Comparison of ENCODE assay signal across 8 mouse cellular contexts in the genomic region with DNA sequence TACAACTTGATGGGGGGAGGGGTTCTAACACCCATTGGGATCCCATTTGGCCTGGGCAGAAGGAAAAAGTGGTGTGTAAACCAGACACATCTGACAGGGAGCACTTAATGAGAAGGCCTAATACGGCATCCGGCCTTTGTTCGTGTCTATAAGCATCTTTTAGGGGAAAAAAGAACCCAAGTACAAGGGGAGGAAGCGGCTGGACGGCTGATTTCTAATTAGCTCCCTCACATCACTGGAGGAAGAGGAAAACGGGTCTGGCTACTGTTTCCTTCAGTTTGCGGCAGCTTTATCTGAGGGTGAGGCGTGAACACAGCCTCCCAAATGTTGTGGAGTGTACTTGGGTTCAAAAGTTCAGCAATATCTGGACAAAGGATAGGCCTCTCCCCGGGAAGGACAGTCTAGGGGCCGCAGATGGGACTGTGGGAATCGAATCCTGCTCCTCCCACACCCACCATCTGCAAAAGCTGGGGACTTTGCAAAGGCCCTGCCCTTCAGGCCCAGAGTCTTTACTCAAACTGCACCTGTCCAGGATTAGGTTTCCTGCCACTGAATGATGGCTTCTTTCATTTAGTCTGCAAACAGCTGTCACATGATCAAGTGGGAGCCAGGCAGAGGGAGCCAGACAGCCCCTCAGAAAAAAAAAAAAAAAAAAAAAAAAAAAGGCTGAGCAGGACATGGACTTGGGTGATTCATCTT.
DNase-seq lines count a peak whose midpoint lies in the region; ATAC-seq and TF ChIP-seq lines count a peak whose summit lies in the region.

No protein-coding gene starts in this region.

- peak overlapping the region; percentile 33 for H3K4me3 ChIP-seq in megakaryocyte, embryonic 14.5 days (replicated peaks)
- H3K4me3 ChIP-seq in kidney, adult 2 months (ENCODE audit: insufficient read depth, low read depth, low read length) = no peak overlapping the region

- no peak for TF ChIP-seq POLR2A in kidney, adult 2 months (IDR thresholded peaks at IDR 0.05; ENCODE audit: low read depth, low read length)

- H3K27ac ChIP-seq in kidney, adult 2 months (ENCODE audit: insufficient read depth, low read depth, low read length) = no peak overlapping the region

- no peak for TF ChIP-seq CTCF in kidney, adult 2 months (conservative IDR thresholded peaks at IDR 0.05; ENCODE audit: insufficient read depth, insufficient read length, low read depth, low read length)

- no peaks in the 10 kb centered on the region for H3K27me3 ChIP-seq in megakaryocyte, embryonic 14.5 days (replicated peaks)
- no peaks in the 10 kb centered on the region for H3K27me3 ChIP-seq in kidney, adult 2 months (replicated peaks; ENCODE audit: control insufficient read depth, insufficient read depth, low read length)

- no peak for ATAC-seq in megakaryocyte, adult 5-6 weeks (ENCODE audit: poor library complexity, severe bottlenecking)

- 55% methylated on average over 11 of the region's 11 CpGs for whole genome bisulfite sequencing in kidney, adult 2 months

- no peaks in the 10 kb centered on the region for H3K36me3 ChIP-seq in megakaryocyte, embryonic 14.5 days (replicated peaks; ENCODE audit: low read length)
- no peaks in the 10 kb centered on the region for H3K36me3 ChIP-seq in kidney, adult 2 months (ENCODE audit: control insufficient read depth, insufficient read depth, low read length)

- no peaks in the 10 kb centered on the region for H3K9me3 ChIP-seq in megakaryocyte, embryonic 14.5 days

- H3K4me1 ChIP-seq in megakaryocyte, embryonic 14.5 days = peaks cover 30% of the 10 kb centered on the region
- peaks cover 4% of the 10 kb centered on the region; the same call in 1 of the 2 replicates for H3K4me1 ChIP-seq in kidney, adult 2 months (ENCODE audit: control insufficient read depth, insufficient read depth, low read length)

- peak; percentile 99 for DNase-seq in heart, adult 11 months
- peak; percentile 47 for DNase-seq in kidney, adult 2 months
- peak; percentile 27 for DNase-seq in lung, postnatal 25 days (ENCODE audit: low spot score)
- peak; percentile 41 for DNase-seq in thymus, postnatal 0 days (ENCODE audit: low spot score)
- no peak for DNase-seq in natural killer cell, adult 2 months (ENCODE audit: low spot score in 2 of 2)
- no peak for DNase-seq in right cerebral cortex, postnatal 4 days

Comparison
In these comparisons a context has a peak if more than half of its experiments do, and no peak if none do; other contexts are left out.
1. DNase-seq: peak in heart, adult 11 months (single experiment), kidney, adult 2 months (single experiment), lung, postnatal 25 days (single experiment) and thymus, postnatal 0 days (single experiment); none in natural killer cell, adult 2 months (0 of 2) and right cerebral cortex, postnatal 4 days (single experiment).